Mouse (Mus musculus) G1E (cell line): Measurements from ENCODE around the gene Olfr539. TPM values are rescaled to one million over a fixed set of nuclear protein-coding genes. Genes with fewer than 3 reads are reported as not detected.

ENCODE experiments used
- ATAC-seq: 2 replicates; pipeline ENCODE4 v1.8.0; 2016; ENCODE audit warnings: mild to moderate bottlenecking; ENCODE audit not compliant: insufficient number of reproducible peaks, poor library complexity, low FRiP score, severe bottlenecking; ENCODE audit errors: extremely low read depth
- DNase-seq: peaks from one replicate; pipeline ENCODE4 v3.0.0; 2012; ENCODE audit warnings: low spot score
- H3K27me3 ChIP-seq: 2 replicates; pipeline ENCODE4 v1.6.1; 2012; ENCODE audit warnings: mild to moderate bottlenecking, low read length, inconsistent platforms; ENCODE audit not compliant: insufficient read depth
- H3K36me3 ChIP-seq: replicated peaks from 2 replicates; pipeline ENCODE3; 2012; ENCODE audit warnings: mild to moderate bottlenecking, inconsistent platforms
- H3K4me1 ChIP-seq: 2 replicates; pipeline ENCODE4 v1.6.1; 2012; ENCODE audit warnings: low read depth, low read length, inconsistent platforms, mixed read lengths; ENCODE audit not compliant: insufficient read depth
- H3K4me3 ChIP-seq: 2 replicates; pipeline ENCODE4 v1.5.1; 2012; ENCODE audit warnings: low read depth, mild to moderate bottlenecking, inconsistent platforms, low read length, moderate library complexity, mixed read lengths
- H3K9me3 ChIP-seq: replicated peaks from 2 replicates; pipeline ENCODE4 v1.6.1; 2012; ENCODE audit warnings: inconsistent platforms
- CTCF ChIP-seq: IDR thresholded peaks from 2 replicates; pipeline ENCODE4 v1.5.1; 2012; ENCODE audit warnings: low read depth, low read length, inconsistent platforms, mixed read lengths
- GATA1 ChIP-seq: IDR thresholded peaks from 2 replicates; pipeline ENCODE4 v1.6.1; 2012; ENCODE audit warnings: borderline replicate concordance, low read length, inconsistent platforms, mixed read lengths
- GATA2 ChIP-seq: IDR thresholded peaks from 2 replicates; pipeline ENCODE4 v1.6.1; 2012; ENCODE audit warnings: low read depth, low read length, inconsistent platforms, borderline replicate concordance
- POLR2AphosphoS5 ChIP-seq: IDR thresholded peaks from 2 replicates; pipeline ENCODE4 v1.6.1; 2012; ENCODE audit warnings: low read depth, low read length, inconsistent platforms; ENCODE audit not compliant: insufficient replicate concordance
- TAL1 ChIP-seq: conservative IDR thresholded peaks from 2 replicates; pipeline ENCODE4 v1.6.1; 2012; ENCODE audit warnings: low read depth, low read length, inconsistent platforms, mixed read lengths
- polyA plus RNA-seq: library from polyadenylated mRNA; stranded (reverse); fragments of >175 nt; gene quantifications from 2 replicates; pipeline ENCODE4 v1.2.3, GENCODE M21; 2012
- total RNA-seq, 2 experiments: library from RNA; stranded (forward) in 1 of 2; stranded (reverse) in 1 of 2; fragments of 200-1000 nt in 1 of 2; fragments of >200 nt in 1 of 2; fragmentation: Nextera tagmentation in 1 of 2; gene quantifications; 2 replicates each; pipeline ENCODE4 v1.2.3; 2014 to 2017

Olfr539 gene
- total and polyA plus RNA-seq, 3 experiments: 0.11 TPM; not detected in 2

DNA sequence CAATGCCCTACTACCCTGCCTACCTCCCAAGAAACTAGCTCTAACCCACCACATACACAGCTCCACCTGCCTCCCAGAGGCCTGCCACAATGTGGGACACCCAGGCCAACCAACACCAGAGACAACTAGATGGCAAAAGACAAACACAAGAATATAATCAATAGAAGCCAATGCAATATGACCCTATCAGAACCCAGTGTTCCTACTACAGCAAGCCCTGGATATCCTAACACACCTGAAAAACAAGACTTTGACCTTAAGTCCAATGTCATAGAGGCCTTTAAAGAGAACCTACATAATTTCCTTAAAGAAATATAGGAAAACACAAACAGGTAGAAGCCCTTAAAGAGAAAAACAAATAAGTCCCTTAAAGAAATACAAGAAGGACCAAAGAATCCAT is 65.8 kb downstream of the Olfr539 start:
- Histone ChIP-seq H3K9me3 (no peaks in the 10 kb centered on the region), H3K27me3 (peaks cover 9% of the 10 kb centered on the region), H3K4me3 (no peak overlapping the region), H3K36me3 (no peaks in the 10 kb centered on the region), H3K4me1 (no peaks in the 10 kb centered on the region)
- DNase-seq (no peak), ATAC-seq (no peak)
- TF ChIP-seq GATA2 (no peak), TAL1 (no peak), CTCF (no peak), GATA1 (no peak), POLR2AphosphoS5 (no peak)

Other genes starting within 250 kb of the Olfr539 start
Only the 20 nearest of the 22 such genes appear.
- gene Olfr533, start 196.6 kb upstream of the Olfr539 start, total RNA-seq (2014; fragmentation: Nextera tagmentation): not detected in 2 replicates
- 0.11 TPM in 1 of 2 replicates, not detected in the other for gene Olfr533, start 196.6 kb upstream of the Olfr539 start, total RNA-seq (2017)
- not detected in 2 replicates for gene Olfr533, start 196.6 kb upstream of the Olfr539 start, polyA plus RNA-seq
- not detected in 2 replicates for gene Olfr535, start 175.7 kb upstream of the Olfr539 start, total RNA-seq (2014; fragmentation: Nextera tagmentation)
- 0.11 and 0.17 TPM in 2 replicates for gene Olfr535, start 175.7 kb upstream of the Olfr539 start, total RNA-seq (2017)
- not detected in 2 replicates for gene Olfr535, start 175.7 kb upstream of the Olfr539 start, polyA plus RNA-seq
- gene Olfr536, start 152.5 kb upstream of the Olfr539 start, total RNA-seq (2014; fragmentation: Nextera tagmentation): not detected in 2 replicates
- 0.06 and 0.66 TPM in 2 replicates for gene Olfr536, start 152.5 kb upstream of the Olfr539 start, total RNA-seq (2017)
- not detected in 2 replicates for gene Olfr536, start 152.5 kb upstream of the Olfr539 start, polyA plus RNA-seq
- not detected in 2 replicates for gene Olfr538, start 92.0 kb upstream of the Olfr539 start, total RNA-seq (2014; fragmentation: Nextera tagmentation)
- not detected in 2 replicates for gene Olfr538, start 92.0 kb upstream of the Olfr539 start, total RNA-seq (2017)
- not detected in 2 replicates for gene Olfr538, start 92.0 kb upstream of the Olfr539 start, polyA plus RNA-seq
- gene Olfr46, start 58.7 kb upstream of the Olfr539 start, total RNA-seq (2014; fragmentation: Nextera tagmentation): not detected in 2 replicates
- gene Olfr46, start 58.7 kb upstream of the Olfr539 start, total RNA-seq (2017): 0.06 and 0.49 TPM in 2 replicates
- not detected in 2 replicates for gene Olfr46, start 58.7 kb upstream of the Olfr539 start, polyA plus RNA-seq
- gene Olfr61, start 31.0 kb upstream of the Olfr539 start, total RNA-seq (2014; fragmentation: Nextera tagmentation): not detected in 2 replicates
- gene Olfr61, start 31.0 kb upstream of the Olfr539 start, total RNA-seq (2017): not detected in 2 replicates
- gene Olfr61, start 31.0 kb upstream of the Olfr539 start, polyA plus RNA-seq: not detected in 2 replicates
- gene Olfr53, start 13.5 kb upstream of the Olfr539 start, total RNA-seq (2014; fragmentation: Nextera tagmentation): not detected in 2 replicates
- gene Olfr53, start 13.5 kb upstream of the Olfr539 start, total RNA-seq (2017): 0.17 TPM in 1 of 2 replicates, not detected in the other
- not detected in 2 replicates for gene Olfr53, start 13.5 kb upstream of the Olfr539 start, polyA plus RNA-seq
- gene Olfr45, start 22.0 kb downstream of the Olfr539 start, total RNA-seq (2014; fragmentation: Nextera tagmentation): not detected in 2 replicates
- 0.11 and 0.12 TPM in 2 replicates for gene Olfr45, start 22.0 kb downstream of the Olfr539 start, total RNA-seq (2017)
- not detected in 2 replicates for gene Olfr45, start 22.0 kb downstream of the Olfr539 start, polyA plus RNA-seq
- gene Olfr541, start 37.3 kb downstream of the Olfr539 start, total RNA-seq (2014; fragmentation: Nextera tagmentation): not detected in 2 replicates
- 0.38 TPM in 1 of 2 replicates, not detected in the other for gene Olfr541, start 37.3 kb downstream of the Olfr539 start, total RNA-seq (2017)
- not detected in 2 replicates for gene Olfr541, start 37.3 kb downstream of the Olfr539 start, polyA plus RNA-seq
- not detected in 2 replicates for gene Cyp2e1, start 103.8 kb downstream of the Olfr539 start, total RNA-seq (2014; fragmentation: Nextera tagmentation)
- 0.05 TPM in 1 of 2 replicates, not detected in the other for gene Cyp2e1, start 103.8 kb downstream of the Olfr539 start, total RNA-seq (2017)
- not detected in 2 replicates for gene Cyp2e1, start 103.8 kb downstream of the Olfr539 start, polyA plus RNA-seq
- gene Syce1, start 127.9 kb downstream of the Olfr539 start, total RNA-seq (2014; fragmentation: Nextera tagmentation): not detected in 2 replicates
- gene Syce1, start 127.9 kb downstream of the Olfr539 start, total RNA-seq (2017): not detected in 2 replicates
- not detected in 2 replicates for gene Syce1, start 127.9 kb downstream of the Olfr539 start, polyA plus RNA-seq
- gene Zfp941, start 162.2 kb downstream of the Olfr539 start, total RNA-seq (2014; fragmentation: Nextera tagmentation): not detected in 2 replicates
- gene Zfp941, start 162.2 kb downstream of the Olfr539 start, total RNA-seq (2017): 0.05 and 0.06 TPM in 2 replicates
- not detected in 2 replicates for gene Zfp941, start 162.2 kb downstream of the Olfr539 start, polyA plus RNA-seq
- gene Urah, start 175.1 kb downstream of the Olfr539 start, total RNA-seq (2014; fragmentation: Nextera tagmentation): not detected in 2 replicates
- gene Urah, start 175.1 kb downstream of the Olfr539 start, total RNA-seq (2017): not detected in 2 replicates
- gene Urah, start 175.1 kb downstream of the Olfr539 start, polyA plus RNA-seq: not detected in 2 replicates
- not detected in 2 replicates for gene Scgb1c1, start 185.6 kb downstream of the Olfr539 start, total RNA-seq (2014; fragmentation: Nextera tagmentation)
- not detected in 2 replicates for gene Scgb1c1, start 185.6 kb downstream of the Olfr539 start, total RNA-seq (2017)
- not detected in 2 replicates for gene Scgb1c1, start 185.6 kb downstream of the Olfr539 start, polyA plus RNA-seq
- gene Odf3, start 187.9 kb downstream of the Olfr539 start, total RNA-seq (2014; fragmentation: Nextera tagmentation): not detected in 2 replicates
- 0.11 and 0.17 TPM in 2 replicates for gene Odf3, start 187.9 kb downstream of the Olfr539 start, total RNA-seq (2017)
- not detected in 2 replicates for gene Odf3, start 187.9 kb downstream of the Olfr539 start, polyA plus RNA-seq
- not detected in 2 replicates for gene Gm45785, start 196.4 kb downstream of the Olfr539 start, total RNA-seq (2014; fragmentation: Nextera tagmentation)
- 0.17 and 1.8 TPM in 2 replicates for gene Gm45785, start 196.4 kb downstream of the Olfr539 start, total RNA-seq (2017)
- gene Gm45785, start 196.4 kb downstream of the Olfr539 start, polyA plus RNA-seq: 1.3 and 2.1 TPM in 2 replicates
- 19.9 and 29.5 TPM in 2 replicates for gene Ric8a, start 197.0 kb downstream of the Olfr539 start, total RNA-seq (2014; fragmentation: Nextera tagmentation)
- 21.1 and 27.9 TPM in 2 replicates for gene Ric8a, start 197.0 kb downstream of the Olfr539 start, total RNA-seq (2017)
- gene Ric8a, start 197.0 kb downstream of the Olfr539 start, polyA plus RNA-seq: 27.9 and 28.4 TPM in 2 replicates
- gene Bet1l, start 197.6 kb downstream of the Olfr539 start, total RNA-seq (2014; fragmentation: Nextera tagmentation): 8.4 and 10.1 TPM in 2 replicates
- gene Bet1l, start 197.6 kb downstream of the Olfr539 start, total RNA-seq (2017): 13.1 and 16.1 TPM in 2 replicates
- gene Bet1l, start 197.6 kb downstream of the Olfr539 start, polyA plus RNA-seq: 3.5 and 5.2 TPM in 2 replicates
- 93.7 and 98.1 TPM in 2 replicates for gene Psmd13, start 222.0 kb downstream of the Olfr539 start, total RNA-seq (2014; fragmentation: Nextera tagmentation)
- gene Psmd13, start 222.0 kb downstream of the Olfr539 start, total RNA-seq (2017): 193 and 195 TPM in 2 replicates
- gene Psmd13, start 222.0 kb downstream of the Olfr539 start, polyA plus RNA-seq: 45.7 and 70.1 TPM in 2 replicates
- gene Sirt3, start 222.4 kb downstream of the Olfr539 start, total RNA-seq (2014; fragmentation: Nextera tagmentation): 10.5 and 11.8 TPM in 2 replicates
- 11.0 and 17.5 TPM in 2 replicates for gene Sirt3, start 222.4 kb downstream of the Olfr539 start, total RNA-seq (2017)
- gene Sirt3, start 222.4 kb downstream of the Olfr539 start, polyA plus RNA-seq: 27.6 and 31.7 TPM in 2 replicates